Mouse (Mus musculus) lung, postnatal 0 days (tissue): ENCODE data around the gene Gabrg3.

Source experiments
- CTCF ChIP-seq: IDR thresholded peaks from 2 replicates; pipeline ENCODE4 v1.5.1; 2016; ENCODE audit warnings: antibody characterized with exemption, mild to moderate bottlenecking
- EP300 ChIP-seq: IDR thresholded peaks from 2 replicates; pipeline ENCODE4 v1.6.1; 2016; ENCODE audit warnings: antibody characterized with exemption, mild to moderate bottlenecking, control low read depth

- TF ChIP-seq CTCF (no peak), EP300 (no peak)
Observed at GRCm38 (mm10) chr7:57324473-57324872, 62.5 kb downstream of the Gabrg3 start.
